Mouse (Mus musculus): ENCODE data around the gene Camk1g. TPM values are rescaled to one million over a fixed set of nuclear protein-coding genes. Genes with fewer than 3 reads are reported as not detected.

Camk1g gene
- polyA plus RNA-seq, 1 experiment from 2014 or later: 44.2 TPM

DNA sequence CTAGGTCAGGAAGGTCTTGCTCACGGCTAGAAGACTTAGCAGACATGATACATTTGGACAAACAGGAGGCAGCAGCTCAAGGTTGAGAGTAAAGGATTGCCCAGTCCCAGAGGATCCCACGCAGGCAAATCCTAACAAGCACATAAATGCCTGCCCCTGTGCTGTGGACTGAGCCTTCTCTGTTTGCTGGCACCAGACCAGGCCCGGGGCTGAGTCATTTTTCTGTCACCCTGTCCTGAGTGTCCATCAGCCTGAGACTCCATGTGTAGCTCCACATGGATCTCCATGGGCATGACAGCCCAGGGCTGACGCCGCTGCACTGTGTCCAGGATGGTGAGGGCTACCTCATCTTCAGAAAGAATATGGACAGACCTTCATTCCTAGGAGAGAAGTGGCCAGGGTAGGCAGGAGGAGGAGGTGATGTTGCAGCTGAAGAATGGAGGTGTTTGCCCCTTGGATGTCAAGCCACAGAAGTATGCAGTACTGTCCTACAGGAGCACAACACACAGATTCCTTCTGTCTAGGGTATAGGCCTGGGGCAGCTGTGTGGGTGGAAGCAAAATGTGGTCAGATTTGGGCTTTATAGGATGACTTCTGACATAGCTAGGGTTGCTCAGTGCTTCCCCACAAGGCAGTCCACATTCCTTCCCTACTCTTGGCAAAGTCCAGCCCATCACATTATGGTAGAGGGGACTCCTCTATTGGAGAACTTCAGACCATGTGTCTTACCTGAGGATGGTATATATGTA is 27.7 kb downstream of the Camk1g start:
- 90% methylated on average over 5 of the region's 5 CpGs for WGBS
- no peak overlapping the region for H3K9ac ChIP-seq (ENCODE audit: low read depth, low read length)
- no peak overlapping the region for H3K4me2 ChIP-seq (ENCODE audit: low read length)
- no peaks in the 10 kb centered on the region for H3K27me3 ChIP-seq (replicated peaks; ENCODE audit: control insufficient read depth, insufficient read depth, low read length)
- no peak for ATAC-seq
- H3K36me3 ChIP-seq (ENCODE audit: control insufficient read depth, insufficient read depth, low read length): peaks cover 5% of the 10 kb centered on the region; the same call in 1 of the 2 replicates
- no peak overlapping the region for H3K4me3 ChIP-seq (ENCODE audit: low read length)
- H3K9me3 ChIP-seq (ENCODE audit: control insufficient read depth, low read length): no peaks in the 10 kb centered on the region
- peaks cover 4% of the 10 kb centered on the region for H3K4me1 ChIP-seq (ENCODE audit: control insufficient read depth, insufficient read depth, low read depth, low read length)
- no peak overlapping the region for H3K27ac ChIP-seq (ENCODE audit: low read depth, low read length)

DNA sequence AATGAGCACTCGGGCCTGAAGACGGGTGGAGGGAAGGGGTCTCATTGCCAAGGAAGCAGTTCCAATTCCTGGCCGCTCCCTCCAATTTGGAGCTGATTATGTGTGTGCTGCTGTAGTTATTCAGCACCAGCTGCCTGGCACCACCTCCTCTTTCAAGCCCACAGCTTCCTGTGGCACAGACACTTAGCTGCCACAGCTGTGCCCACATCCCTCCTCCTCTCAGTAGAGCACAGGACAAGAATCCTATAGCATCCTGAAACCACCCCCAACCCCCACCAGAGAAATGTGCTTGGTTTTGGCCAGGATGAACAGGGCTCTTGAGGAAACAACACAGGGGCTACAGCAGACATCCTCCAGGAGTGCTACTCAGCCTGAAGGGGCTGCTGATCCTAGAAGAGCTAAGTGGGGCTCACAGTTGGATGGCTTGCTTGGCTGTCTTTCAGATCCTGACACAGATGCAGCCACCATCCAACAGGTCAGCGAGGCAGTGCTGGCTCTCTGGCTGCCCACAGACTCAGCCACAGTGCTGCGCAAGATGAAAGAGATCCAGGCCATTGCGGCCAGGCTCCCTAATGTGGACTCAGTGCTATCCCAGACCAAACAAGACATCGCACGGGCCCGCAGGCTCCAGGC is 31.6 kb downstream of the Camk1g start:
- 66% methylated on average over 9 of the region's 9 CpGs for WGBS
- Histone ChIP-seq H3K9me3 (ENCODE audit: control insufficient read depth, low read length) (no peaks in the 10 kb centered on the region), H3K9ac (ENCODE audit: low read depth, low read length) (no peak overlapping the region), H3K4me3 (ENCODE audit: low read length) (no peak overlapping the region), H3K4me2 (ENCODE audit: low read length) (no peak overlapping the region), H3K36me3 (ENCODE audit: control insufficient read depth, insufficient read depth, low read length) (no peaks in the 10 kb centered on the region), H3K27ac (ENCODE audit: low read depth, low read length) (peak overlapping the region; percentile 26), H3K4me1 (ENCODE audit: control insufficient read depth, insufficient read depth, low read depth, low read length) (peaks cover 20% of the 10 kb centered on the region), H3K27me3 (replicated peaks; ENCODE audit: control insufficient read depth, insufficient read depth, low read length) (no peaks in the 10 kb centered on the region)
- ATAC-seq: peak; percentile 66

DNA sequence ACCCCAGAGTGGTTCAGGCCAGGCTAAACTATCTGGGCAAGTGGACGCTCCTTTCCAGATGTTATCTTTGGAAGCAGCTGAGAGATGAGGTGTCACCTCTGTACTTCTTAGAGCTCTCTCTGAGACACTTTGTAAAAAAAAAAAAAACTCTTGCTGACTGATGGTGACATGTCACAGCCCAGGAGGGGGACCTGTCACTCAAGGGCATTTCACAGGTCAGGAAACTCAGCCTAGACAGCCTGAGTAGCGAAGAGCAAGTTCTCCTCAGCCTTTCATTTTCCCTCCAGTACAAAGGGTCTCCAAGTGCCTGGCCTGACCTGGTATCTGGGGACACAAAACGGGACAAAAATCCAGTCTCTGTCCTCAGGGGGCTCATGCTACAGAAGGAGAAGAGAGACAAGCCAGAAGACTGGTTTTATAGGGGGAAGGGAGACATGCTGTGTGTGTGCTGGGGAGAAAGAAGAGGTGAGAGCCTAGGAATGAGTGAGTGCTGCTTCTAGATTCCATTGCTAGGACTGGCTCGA is 32.2 kb downstream of the Camk1g start:
- H3K27me3 ChIP-seq (replicated peaks; ENCODE audit: control insufficient read depth, insufficient read depth, low read length): no peaks in the 10 kb centered on the region
- no peak overlapping the region for H3K9ac ChIP-seq (ENCODE audit: low read depth, low read length)
- no peak overlapping the region for H3K27ac ChIP-seq (ENCODE audit: low read depth, low read length)
- peaks cover 20% of the 10 kb centered on the region for H3K4me1 ChIP-seq (ENCODE audit: control insufficient read depth, insufficient read depth, low read depth, low read length)
- ATAC-seq: peak; percentile 13; the same call in 1 of the 2 replicates
- H3K9me3 ChIP-seq (ENCODE audit: control insufficient read depth, low read length): no peaks in the 10 kb centered on the region
- no peak overlapping the region for H3K4me3 ChIP-seq (ENCODE audit: low read length)
- H3K4me2 ChIP-seq (ENCODE audit: low read length): no peak overlapping the region
- no peaks in the 10 kb centered on the region for H3K36me3 ChIP-seq (ENCODE audit: control insufficient read depth, insufficient read depth, low read length)
- 49% methylated on average over 4 of the region's 4 CpGs for WGBS

DNA sequence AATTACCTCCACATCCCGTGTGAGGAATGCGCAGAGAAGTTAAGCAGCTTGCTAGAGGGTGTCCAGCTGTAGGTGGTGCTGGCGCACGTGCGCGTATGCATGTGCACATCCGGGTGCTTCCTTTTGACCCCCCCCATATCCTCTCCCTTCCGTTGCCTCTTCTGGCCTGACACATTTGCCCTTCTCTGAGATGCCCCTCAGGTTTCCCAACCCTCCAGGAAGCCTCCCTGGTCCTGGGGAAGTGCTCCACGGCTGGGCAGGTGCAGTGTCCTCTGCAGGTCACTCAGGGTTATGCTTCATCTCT is 33.1 kb downstream of the Camk1g start:
- Histone ChIP-seq H3K9me3 (ENCODE audit: control insufficient read depth, low read length) (no peaks in the 10 kb centered on the region), H3K4me2 (ENCODE audit: low read length) (no peak overlapping the region), H3K27ac (ENCODE audit: low read depth, low read length) (no peak overlapping the region), H3K4me3 (ENCODE audit: low read length) (no peak overlapping the region), H3K36me3 (ENCODE audit: control insufficient read depth, insufficient read depth, low read length) (no peaks in the 10 kb centered on the region), H3K27me3 (replicated peaks; ENCODE audit: control insufficient read depth, insufficient read depth, low read length) (no peaks in the 10 kb centered on the region), H3K4me1 (ENCODE audit: control insufficient read depth, insufficient read depth, low read depth, low read length) (peaks cover 20% of the 10 kb centered on the region), H3K9ac (ENCODE audit: low read depth, low read length) (no peak overlapping the region)
- ATAC-seq: no peak
- WGBS: 88% methylated on average over 9 of the region's 9 CpGs

DNA sequence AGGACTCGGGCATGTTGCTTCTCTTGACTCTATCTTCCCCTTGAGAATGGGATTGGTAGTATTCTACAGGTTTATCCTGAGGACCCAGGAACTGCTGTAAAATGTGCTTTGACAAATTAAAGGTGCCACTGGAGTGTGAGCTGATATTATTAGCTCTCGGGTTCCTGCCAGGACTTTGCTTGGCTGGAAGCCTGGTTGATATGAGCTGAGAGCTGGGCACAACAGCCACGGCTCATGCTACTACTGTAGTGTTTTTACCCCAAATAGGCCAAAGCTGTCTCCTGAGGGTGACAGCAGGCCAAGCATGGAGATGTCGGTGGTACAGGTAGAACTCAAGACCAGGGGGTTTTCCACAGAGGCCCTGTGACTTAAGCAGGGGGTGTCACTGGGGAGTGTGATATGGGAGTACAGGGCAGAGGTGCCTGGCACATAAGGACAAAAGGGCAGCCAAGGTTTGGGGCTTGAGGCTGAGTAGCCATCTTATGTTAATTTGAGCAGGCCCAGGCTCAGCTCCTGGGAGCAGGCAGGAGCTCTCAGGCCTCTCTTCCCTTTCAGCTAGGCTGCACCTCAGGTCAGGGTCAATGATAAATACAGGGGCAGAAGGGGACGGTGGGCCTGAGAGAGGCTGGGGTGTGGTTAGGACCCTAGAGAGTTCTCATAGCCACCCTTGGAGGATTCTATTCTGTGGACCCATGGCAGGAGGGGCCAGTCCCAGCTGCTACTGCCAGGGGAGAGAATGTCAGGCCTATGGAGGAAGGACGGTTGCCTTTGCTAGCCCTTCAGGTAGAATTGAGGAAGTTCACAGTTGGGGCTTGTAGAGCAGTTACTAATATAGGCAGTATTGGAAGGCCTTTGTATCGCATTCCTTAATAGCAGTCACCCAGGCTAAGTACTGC is 33.7 kb downstream of the Camk1g start:
- no peak overlapping the region for H3K27ac ChIP-seq (ENCODE audit: low read depth, low read length)
- no peaks in the 10 kb centered on the region for H3K27me3 ChIP-seq (replicated peaks; ENCODE audit: control insufficient read depth, insufficient read depth, low read length)
- no peak for ATAC-seq
- H3K4me3 ChIP-seq (ENCODE audit: low read length): no peak overlapping the region
- 84% methylated on average over 7 of the region's 7 CpGs for WGBS
- H3K4me2 ChIP-seq (ENCODE audit: low read length): no peak overlapping the region
- peaks cover 20% of the 10 kb centered on the region for H3K4me1 ChIP-seq (ENCODE audit: control insufficient read depth, insufficient read depth, low read depth, low read length)
- no peaks in the 10 kb centered on the region for H3K9me3 ChIP-seq (ENCODE audit: control insufficient read depth, low read length)
- no peak overlapping the region for H3K9ac ChIP-seq (ENCODE audit: low read depth, low read length)
- H3K36me3 ChIP-seq (ENCODE audit: control insufficient read depth, insufficient read depth, low read length): no peaks in the 10 kb centered on the region

DNA sequence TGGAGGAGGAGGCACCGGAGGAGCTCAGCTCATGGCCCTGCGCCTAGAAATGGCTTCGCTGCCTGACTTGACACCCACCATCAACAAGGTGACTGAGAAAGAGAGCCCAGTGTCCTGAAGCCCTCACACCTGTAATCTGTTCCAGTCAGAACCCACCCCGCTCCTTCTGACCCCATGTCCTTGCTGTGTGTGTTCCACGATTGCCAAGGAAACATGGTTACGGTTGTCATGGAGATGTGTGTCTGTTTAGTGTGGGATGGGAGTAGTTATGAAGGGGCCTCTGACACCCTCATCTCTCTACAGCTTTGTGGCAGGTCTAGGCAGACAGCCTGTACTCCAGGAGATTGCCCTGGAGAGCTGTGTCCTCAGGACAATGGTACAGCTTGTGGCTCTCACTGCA is 35.6 kb downstream of the Camk1g start:
- H3K4me2 ChIP-seq (ENCODE audit: low read length): no peak overlapping the region
- no peak overlapping the region for H3K27ac ChIP-seq (ENCODE audit: low read depth, low read length)
- no peaks in the 10 kb centered on the region for H3K27me3 ChIP-seq (replicated peaks; ENCODE audit: control insufficient read depth, insufficient read depth, low read length)
- no peak for ATAC-seq
- H3K9ac ChIP-seq (ENCODE audit: low read depth, low read length): no peak overlapping the region
- no peak overlapping the region for H3K4me3 ChIP-seq (ENCODE audit: low read length)
- peaks cover 26% of the 10 kb centered on the region for H3K4me1 ChIP-seq (ENCODE audit: control insufficient read depth, insufficient read depth, low read depth, low read length)
- no peaks in the 10 kb centered on the region for H3K9me3 ChIP-seq (ENCODE audit: control insufficient read depth, low read length)
- no peaks in the 10 kb centered on the region for H3K36me3 ChIP-seq (ENCODE audit: control insufficient read depth, insufficient read depth, low read length)
- WGBS: 67% methylated on average over 6 of the region's 6 CpGs

DNA sequence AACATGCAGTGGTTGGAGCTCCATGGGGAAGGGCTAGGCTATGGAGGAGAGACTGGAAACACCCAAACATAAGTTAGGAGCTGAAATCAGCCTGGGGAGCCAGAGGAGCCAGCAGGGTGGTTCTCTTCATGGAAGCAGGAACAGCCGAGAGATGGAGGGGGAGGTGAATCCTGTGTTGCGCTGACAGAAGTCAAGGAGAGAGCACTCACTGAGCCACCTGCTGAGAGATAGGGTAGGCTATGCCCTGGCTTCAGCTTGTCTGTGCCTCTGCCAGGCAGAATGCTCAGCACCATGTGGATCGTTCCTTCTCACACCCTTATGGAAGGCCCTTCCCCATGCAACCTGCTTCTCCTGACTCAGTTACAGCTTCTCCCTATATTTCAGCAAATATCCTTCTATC is 36.3 kb downstream of the Camk1g start:
- H3K27ac ChIP-seq (ENCODE audit: low read depth, low read length): no peak overlapping the region
- no peaks in the 10 kb centered on the region for H3K9me3 ChIP-seq (ENCODE audit: control insufficient read depth, low read length)
- 88% methylated on average over 3 of the region's 3 CpGs for whole genome bisulfite sequencing
- H3K9ac ChIP-seq (ENCODE audit: low read depth, low read length): no peak overlapping the region
- H3K27me3 ChIP-seq (replicated peaks; ENCODE audit: control insufficient read depth, insufficient read depth, low read length): no peaks in the 10 kb centered on the region
- ATAC-seq: no peak
- peaks cover 26% of the 10 kb centered on the region for H3K4me1 ChIP-seq (ENCODE audit: control insufficient read depth, insufficient read depth, low read depth, low read length)
- H3K4me3 ChIP-seq (ENCODE audit: low read length): no peak overlapping the region
- H3K36me3 ChIP-seq (ENCODE audit: control insufficient read depth, insufficient read depth, low read length): no peaks in the 10 kb centered on the region
- H3K4me2 ChIP-seq (ENCODE audit: low read length): no peak overlapping the region

DNA sequence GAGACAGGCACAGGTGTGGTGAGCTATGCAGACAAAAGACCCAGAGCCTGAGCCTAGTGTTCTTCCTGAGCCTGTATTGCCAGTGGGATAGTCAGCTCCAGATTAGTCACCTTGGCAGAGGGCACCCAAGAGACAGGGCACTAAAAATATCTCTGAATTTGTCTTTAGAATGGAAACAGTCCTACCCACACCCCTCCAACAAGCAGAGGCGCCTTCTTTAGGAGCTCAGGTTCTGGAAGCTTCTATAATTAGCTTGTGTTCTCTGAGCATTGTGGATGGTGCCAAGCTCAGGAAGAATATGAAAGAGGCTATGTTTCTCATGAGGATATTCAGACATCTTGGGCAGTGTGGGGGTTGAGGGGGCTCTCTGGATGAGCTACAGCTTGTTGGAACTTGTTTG is 37.4 kb downstream of the Camk1g start:
- Histone ChIP-seq H3K4me1 (ENCODE audit: control insufficient read depth, insufficient read depth, low read depth, low read length) (peaks cover 22% of the 10 kb centered on the region), H3K9me3 (ENCODE audit: control insufficient read depth, low read length) (no peaks in the 10 kb centered on the region), H3K36me3 (ENCODE audit: control insufficient read depth, insufficient read depth, low read length) (no peaks in the 10 kb centered on the region), H3K4me2 (ENCODE audit: low read length) (no peak overlapping the region), H3K4me3 (ENCODE audit: low read length) (no peak overlapping the region), H3K9ac (ENCODE audit: low read depth, low read length) (no peak overlapping the region), H3K27me3 (replicated peaks; ENCODE audit: control insufficient read depth, insufficient read depth, low read length) (no peaks in the 10 kb centered on the region), H3K27ac (ENCODE audit: low read depth, low read length) (no peak overlapping the region)
- 81% methylated on average over 1 of the region's 1 CpGs for whole genome bisulfite sequencing
- ATAC-seq: no peak

DNA sequence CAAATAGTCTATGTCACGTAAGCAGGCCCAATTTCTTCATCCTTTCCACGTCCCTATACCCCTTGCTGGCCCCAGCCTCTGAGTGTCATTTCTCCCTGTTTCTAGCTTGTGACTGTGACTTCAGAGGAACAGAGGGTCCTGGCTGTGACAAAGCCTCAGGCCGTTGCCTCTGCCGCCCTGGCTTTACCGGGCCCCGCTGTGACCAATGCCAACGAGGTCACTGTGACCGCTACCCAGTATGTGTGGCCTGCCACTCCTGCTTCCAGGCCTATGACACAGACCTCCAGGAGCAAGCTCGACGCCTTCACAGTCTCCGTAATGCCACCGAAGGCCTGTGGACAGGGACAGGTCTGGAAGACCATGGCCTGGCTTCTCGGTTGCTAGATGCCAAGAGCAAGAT is 38.1 kb downstream of the Camk1g start:
- no peak overlapping the region for H3K4me2 ChIP-seq (ENCODE audit: low read length)
- H3K9ac ChIP-seq (ENCODE audit: low read depth, low read length): no peak overlapping the region
- peaks cover 22% of the 10 kb centered on the region for H3K4me1 ChIP-seq (ENCODE audit: control insufficient read depth, insufficient read depth, low read depth, low read length)
- WGBS: 88% methylated on average over 13 of the region's 13 CpGs
- no peaks in the 10 kb centered on the region for H3K9me3 ChIP-seq (ENCODE audit: control insufficient read depth, low read length)
- no peak for ATAC-seq
- no peak overlapping the region for H3K27ac ChIP-seq (ENCODE audit: low read depth, low read length)
- H3K36me3 ChIP-seq (ENCODE audit: control insufficient read depth, insufficient read depth, low read length): no peaks in the 10 kb centered on the region
- no peaks in the 10 kb centered on the region for H3K27me3 ChIP-seq (replicated peaks; ENCODE audit: control insufficient read depth, insufficient read depth, low read length)
- H3K4me3 ChIP-seq (ENCODE audit: low read length): no peak overlapping the region

Data from hindbrain, embryonic 16.5 days (tissue).